Mouse (Mus musculus): ENCODE results near the gene Gm10717.
A peak's percentile ranks its signal among the peaks of the same experiment; 100 is the strongest.
"Not testable (repeated sequence)": the region's sequence is repeated elsewhere in the genome, so short reads cannot be mapped to it uniquely, and the experiment has no call there.

Gm10717 gene

DNA sequence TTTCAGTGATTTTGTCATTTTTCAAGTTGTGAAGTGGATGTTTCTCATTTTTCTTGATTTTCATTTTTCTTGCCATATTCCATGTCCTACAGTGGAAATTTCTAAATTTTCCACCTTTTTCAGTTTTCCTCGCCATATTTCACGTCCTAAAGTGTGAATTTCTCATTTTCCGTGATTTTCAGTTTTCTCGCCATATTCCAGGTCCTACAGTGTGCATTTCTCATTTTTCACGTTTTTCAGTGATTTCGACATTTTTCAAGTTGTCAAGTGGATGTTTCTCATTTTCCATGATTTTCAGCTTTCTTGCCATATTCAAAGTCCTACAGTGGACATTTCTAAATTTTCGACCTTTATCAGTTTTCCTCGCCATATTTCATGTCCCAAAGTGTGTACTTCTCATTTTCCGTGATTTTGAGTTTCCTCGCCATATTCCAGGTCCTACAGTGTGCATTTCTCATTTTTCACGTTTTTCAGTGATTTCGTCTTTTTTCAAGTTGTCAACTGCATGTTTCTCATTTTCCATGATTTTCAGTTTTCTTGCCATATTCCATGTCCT, at the start of gene Gm10717:
Gm10717 (plus strand) TSS at position 506 of the 556 bp plus-strand sequence.
- DNase-seq (ENCODE audit: low spot score): not testable (repeated sequence)

DNA sequence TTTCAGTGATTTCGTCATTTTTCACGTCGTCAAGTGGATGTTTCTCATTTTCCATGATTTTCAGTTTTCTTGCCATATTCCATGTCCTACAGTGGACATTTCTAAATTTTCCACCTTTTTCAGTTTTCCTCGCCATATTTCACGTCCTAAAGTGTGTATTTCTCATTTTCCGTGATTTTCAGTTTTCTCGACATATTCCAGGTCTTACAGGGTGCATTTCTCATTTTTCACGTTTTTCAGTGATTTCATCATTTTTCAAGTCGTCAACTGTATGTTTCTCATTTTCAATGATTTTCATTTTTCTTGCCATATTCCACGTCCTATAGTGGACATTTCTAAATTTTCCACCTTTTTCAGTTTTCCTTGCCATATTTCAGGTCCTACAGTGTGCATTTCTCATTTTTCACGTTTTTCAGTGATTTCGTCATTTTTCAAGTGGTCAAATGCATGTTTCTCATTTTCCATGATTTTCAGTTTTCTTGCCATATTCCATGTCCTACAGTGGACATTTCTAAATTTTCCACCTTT, 24.7 kb upstream of the Gm10717 start, which contains the start of gene Gm10722:
Gm10722 (plus strand) TSS at position 478 of the 528 bp plus-strand sequence.
- DNase-seq (ENCODE audit: low spot score): peak; percentile 15

DNA sequence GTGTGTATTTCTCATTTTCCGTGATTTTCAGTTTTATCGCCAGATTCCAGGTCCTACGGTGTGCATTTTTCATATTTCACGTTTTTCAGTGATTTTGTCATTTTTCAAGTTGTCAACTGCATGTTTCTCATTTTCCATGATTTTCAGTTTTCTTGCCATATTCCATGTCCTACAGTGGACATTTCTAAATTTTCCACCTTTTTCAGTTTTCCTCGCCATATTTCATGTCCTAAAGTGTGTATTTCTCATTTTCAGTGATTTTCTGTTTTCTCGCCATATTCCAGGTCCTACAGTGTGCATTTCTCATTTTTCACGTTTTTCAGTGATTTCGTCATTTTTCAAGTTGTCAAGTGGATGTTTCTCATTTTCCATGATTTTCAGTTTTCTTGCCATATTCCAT, 24.2 kb upstream of the Gm10717 start:
- not testable (repeated sequence) for DNase-seq (ENCODE audit: low spot score)

DNA sequence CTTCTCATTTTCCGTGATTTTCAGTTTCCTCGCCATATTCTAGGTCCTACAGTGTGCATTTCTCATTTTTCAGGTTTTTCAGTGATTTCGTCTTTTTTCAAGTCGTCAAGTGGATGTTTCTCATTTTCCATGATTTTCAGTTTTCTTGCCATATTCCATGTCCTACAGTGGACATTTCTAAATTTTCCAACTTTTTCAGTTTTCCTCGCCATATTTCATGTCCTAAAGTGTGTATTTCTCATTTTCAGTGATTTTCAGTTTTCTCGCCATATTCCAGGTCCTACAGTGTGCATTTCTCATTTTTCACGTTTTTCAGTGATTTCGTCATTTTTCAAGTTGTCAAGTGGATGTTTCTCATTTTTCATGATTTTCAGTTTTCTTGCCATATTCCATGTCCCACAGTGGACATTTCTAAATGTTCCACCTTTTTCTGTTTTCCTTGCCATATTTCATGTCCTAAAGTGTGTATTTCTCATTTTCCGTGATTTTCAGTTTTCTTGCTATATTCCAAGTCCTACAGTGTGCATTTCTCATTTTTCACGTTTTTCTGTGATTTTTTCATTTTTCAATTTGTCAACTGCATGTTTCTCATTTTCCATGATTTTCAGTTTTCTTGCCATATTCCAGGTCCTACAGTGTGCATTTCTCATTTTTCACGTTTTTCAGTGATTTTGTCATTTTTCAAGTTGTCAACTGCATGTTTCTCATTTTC, 23.1 kb upstream of the Gm10717 start:
- DNase-seq (ENCODE audit: low spot score): peak; percentile 30

DNA sequence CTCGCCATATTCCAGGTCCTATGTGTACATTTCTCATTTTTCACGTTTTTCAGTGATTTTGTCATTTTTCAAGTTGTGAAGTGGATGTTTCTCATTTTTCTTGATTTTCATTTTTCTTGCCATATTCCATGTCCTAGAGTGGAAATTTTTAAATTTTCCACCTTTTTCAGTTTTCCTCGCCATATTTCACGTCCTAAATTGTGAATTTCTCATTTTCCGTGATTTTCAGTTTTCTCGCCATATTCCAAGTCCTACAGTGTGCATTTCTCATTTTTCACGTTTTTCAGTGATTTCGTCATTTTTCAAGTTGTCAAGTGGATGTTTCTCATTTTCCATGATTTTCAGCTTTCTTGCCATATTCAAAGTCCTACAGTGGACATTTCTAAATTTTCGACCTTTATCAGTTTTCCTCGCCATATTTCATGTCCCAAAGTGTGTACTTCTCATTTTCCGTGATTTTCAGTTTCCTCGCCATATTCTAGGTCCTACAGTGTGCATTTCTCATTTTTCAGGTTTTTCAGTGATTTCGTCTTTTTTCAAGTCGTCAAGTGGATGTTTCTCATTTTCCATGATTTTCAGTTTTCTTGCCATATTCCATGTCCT, 22.3 kb upstream of the Gm10717 start, which contains the start of gene Gm11168:
Gm11168 (plus strand) TSS at position 553 of the 603 bp plus-strand sequence.
- not testable (repeated sequence) for DNase-seq (ENCODE audit: low spot score)

DNA sequence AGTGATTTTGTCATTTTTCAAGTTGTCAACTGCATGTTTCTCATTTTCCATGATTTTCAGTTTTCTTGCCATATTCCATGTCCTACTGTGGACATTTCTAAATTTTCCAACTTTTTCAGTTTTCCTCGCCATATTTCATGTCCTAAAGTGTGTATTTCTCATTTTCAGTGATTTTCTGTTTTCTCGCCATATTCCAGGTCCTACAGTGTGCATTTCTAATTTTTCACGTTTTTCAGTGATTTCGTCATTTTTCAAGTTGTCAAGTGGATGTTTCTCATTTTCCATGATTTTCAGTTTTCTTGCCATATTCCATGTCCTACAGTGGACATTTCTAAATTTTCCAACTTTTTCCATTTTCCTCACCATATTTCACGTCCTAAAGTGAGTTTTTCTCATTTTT, 19.0 kb upstream of the Gm10717 start:
- not testable (repeated sequence) for DNase-seq (ENCODE audit: low spot score)

DNA sequence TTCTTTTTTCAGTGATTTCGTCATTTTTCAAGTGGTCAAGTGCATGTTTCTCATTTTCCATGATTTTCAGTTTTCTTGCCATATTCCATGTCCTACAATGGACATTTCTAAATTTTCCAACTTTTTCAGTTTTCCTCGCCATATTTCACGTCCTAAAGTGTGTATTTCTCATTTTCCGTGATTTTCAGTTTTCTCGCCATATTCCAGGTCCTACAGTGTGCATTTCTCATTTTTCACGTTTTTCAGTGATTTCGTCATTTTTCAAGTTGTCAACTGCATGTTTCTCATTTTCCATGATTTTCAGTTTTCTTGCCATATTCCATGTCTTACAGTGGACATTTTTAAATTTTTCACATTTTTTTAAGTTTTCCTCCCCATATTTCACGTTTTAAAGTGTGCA, 18.6 kb upstream of the Gm10717 start:
- not testable (repeated sequence) for DNase-seq (ENCODE audit: low spot score)

DNA sequence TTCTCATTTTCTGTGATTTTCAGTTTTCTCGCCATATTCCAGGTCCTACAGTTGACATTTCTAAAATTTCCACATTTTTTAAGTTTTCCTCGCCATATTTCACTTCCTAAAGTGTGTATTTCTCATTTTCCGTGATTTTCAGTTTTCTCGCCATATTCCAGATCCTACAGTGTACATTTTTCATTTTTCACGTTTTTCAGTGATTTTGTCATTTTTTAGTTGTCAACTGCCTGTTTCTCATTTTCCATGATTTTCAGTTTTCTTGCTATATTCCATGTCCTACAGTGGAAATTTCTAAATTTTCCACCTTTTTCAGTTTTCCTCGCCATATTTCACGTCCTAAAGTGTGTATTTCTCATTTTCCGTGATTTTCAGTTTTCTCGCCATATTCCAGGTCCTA, 17.9 kb upstream of the Gm10717 start:
- peak; percentile 4 for DNase-seq (ENCODE audit: low spot score)

DNA sequence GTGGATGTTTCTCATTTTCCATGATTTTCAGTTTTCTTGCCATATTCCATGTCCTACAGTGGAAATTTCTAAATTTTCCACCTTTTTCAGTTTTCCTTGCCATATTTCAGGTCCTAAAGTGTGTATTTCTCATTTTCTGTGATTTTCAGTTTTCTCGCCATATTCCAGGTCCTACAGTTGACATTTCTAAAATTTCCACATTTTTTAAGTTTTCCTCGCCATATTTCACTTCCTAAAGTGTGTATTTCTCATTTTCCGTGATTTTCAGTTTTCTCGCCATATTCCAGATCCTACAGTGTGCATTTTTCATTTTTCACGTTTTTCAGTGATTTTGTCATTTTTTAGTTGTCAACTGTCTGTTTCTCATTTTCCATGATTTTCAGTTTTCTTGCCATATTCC, 15.9 kb upstream of the Gm10717 start:
- not testable (repeated sequence) for DNase-seq (ENCODE audit: low spot score)

DNA sequence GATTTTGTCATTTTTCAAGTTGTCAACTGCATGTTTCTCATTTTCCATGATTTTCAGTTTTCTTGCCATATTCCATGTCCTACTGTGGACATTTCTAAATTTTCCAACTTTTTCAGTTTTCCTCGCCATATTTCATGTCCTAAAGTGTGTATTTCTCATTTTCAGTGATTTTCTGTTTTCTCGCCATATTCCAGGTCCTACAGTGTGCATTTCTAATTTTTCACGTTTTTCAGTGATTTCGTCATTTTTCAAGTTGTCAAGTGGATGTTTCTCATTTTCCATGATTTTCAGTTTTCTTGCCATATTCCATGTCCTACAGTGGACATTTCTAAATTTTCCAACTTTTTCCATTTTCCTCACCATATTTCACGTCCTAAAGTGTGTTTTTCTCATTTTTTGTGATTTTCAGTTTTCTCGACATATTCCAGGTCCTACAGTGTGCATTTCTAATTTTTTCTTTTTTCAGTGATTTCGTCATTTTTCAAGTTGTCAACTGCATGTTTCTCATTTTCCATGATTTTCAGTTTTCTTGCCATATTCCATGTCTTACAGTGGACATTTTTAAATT, 13.1 kb upstream of the Gm10717 start:
- DNase-seq (ENCODE audit: low spot score): not testable (repeated sequence)

DNA sequence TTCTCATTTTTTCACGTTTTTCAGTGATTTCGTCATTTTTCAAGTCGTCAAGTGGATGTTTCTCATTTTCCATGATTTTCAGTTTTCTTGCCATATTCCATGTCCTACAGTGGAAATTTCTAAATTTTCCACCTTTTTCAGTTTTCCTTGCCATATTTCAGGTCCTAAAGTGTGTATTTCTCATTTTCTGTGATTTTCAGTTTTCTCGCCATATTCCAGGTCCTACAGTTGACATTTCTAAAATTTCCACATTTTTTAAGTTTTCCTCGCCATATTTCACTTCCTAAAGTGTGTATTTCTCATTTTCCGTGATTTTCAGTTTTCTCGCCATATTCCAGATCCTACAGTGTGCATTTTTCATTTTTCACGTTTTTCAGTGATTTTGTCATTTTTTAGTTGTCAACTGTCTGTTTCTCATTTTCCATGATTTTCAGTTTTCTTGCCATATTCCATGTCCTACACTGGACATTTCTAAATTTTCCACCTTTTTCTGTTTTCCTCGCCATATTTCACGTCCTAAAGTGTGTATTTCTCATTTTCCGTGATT, 12.4 kb upstream of the Gm10717 start, which contains the start of gene Gm10721:
Gm10721 (plus strand) TSS at position 408 of the 547 bp plus-strand sequence.
- not testable (repeated sequence) for DNase-seq (ENCODE audit: low spot score)

DNA sequence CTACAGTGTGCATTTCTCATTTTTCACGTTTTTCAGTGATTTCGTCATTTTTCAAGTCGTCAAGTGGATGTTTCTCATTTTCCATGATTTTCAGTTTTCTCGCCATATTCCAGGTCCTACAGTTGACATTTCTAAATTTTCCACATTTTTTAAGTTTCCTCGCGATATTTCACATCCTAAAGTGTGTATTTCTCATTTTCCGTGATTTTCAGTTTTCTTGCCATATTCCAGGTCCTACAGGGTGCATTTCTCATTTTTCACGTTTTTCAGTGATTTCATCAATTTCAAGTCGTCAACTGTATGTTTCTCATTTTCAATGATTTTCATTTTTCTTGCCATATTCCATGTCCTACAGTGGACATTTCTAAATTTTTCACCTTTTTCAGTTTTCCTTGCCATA, 9.9 kb upstream of the Gm10717 start, which contains the start of gene Gm10720:
Gm10720 (plus strand) TSS at position 301 of the 400 bp plus-strand sequence.
- DNase-seq (ENCODE audit: low spot score): not testable (repeated sequence)

DNA sequence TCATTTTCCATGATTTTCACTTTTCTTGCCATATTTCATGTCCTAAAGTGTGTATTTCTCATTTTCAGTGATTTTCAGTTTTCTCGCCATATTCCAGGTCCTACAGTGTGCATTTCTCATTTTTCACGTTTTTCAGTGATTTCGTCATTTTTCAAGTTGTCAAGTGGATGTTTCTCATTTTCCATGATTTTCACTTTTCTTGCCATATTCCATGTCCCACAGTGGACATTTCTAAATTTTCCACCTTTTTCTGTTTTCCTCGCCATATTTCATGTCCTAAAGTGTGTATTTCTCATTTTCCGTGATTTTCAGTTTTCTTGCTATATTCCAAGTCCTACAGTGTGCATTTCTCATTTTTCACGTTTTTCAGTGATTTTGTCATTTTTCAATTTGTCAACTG, 9.3 kb upstream of the Gm10717 start:
- DNase-seq (ENCODE audit: low spot score): not testable (repeated sequence)

DNA sequence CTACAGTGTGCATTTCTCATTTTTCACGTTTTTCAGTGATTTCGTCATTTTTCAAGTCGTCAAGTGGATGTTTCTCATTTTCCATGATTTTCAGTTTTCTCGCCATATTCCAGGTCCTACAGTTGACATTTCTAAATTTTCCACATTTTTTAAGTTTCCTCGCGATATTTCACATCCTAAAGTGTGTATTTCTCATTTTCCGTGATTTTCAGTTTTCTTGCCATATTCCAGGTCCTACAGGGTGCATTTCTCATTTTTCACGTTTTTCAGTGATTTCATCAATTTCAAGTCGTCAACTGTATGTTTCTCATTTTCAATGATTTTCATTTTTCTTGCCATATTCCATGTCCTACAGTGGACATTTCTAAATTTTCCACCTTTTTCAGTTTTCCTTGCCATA, 8.1 kb upstream of the Gm10717 start, which contains the start of gene Gm10719:
Gm10719 (plus strand) TSS at position 301 of the 400 bp plus-strand sequence.
- not testable (repeated sequence) for DNase-seq (ENCODE audit: low spot score)

DNA sequence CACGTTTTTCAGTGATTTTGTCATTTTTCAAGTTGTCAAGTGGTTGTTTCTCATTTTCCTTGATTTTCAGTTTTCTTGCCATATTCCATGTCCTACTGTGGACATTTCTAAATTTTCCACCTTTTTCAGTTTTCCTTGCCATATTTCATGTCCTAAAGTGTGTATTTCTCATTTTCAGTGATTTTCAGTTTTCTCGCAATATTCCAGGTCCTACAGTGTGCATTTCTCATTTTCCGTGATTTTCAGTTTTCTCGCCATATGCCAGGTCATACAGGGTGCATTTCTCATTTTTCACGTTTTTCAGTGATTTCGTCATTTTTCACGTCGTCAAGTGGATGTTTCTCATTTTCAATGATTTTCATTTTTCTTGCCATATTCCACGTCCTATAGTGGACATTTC, 6.3 kb upstream of the Gm10717 start:
- not testable (repeated sequence) for DNase-seq (ENCODE audit: low spot score)

DNA sequence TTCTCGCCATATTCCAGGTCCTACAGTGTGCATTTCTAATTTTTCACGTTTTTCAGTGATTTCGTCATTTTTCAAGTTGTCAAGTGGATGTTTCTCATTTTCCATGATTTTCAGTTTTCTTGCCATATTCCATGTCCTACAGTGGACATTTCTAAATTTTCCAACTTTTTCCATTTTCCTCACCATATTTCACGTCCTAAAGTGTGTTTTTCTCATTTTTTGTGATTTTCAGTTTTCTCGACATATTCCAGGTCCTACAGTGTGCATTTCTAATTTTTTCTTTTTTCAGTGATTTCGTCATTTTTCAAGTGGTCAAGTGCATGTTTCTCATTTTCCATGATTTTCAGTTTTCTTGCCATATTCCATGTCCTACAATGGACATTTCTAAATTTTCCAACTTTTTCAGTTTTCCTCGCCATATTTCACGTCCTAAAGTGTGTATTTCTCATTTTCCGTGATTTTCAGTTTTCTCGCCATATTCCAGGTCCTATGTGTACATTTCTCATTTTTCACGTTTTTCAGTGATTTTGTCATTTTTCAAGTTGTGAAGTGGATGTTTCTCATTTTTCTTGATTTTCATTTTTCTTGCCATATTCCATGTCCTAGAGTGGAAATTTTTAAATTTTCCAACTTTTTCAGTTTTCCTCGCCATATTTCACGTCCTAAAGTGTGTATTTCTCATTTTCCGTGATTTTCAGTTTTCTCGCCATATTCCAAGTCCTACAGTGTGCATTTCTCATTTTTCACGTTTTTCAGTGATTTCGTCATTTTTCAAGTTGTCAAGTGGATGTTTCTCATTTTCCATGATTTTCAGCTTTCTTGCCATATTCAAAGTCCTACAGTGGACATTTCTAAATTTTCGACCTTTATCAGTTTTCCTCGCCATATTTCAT, 5.1 kb upstream of the Gm10717 start:
- not testable (repeated sequence) for DNase-seq (ENCODE audit: low spot score)

DNA sequence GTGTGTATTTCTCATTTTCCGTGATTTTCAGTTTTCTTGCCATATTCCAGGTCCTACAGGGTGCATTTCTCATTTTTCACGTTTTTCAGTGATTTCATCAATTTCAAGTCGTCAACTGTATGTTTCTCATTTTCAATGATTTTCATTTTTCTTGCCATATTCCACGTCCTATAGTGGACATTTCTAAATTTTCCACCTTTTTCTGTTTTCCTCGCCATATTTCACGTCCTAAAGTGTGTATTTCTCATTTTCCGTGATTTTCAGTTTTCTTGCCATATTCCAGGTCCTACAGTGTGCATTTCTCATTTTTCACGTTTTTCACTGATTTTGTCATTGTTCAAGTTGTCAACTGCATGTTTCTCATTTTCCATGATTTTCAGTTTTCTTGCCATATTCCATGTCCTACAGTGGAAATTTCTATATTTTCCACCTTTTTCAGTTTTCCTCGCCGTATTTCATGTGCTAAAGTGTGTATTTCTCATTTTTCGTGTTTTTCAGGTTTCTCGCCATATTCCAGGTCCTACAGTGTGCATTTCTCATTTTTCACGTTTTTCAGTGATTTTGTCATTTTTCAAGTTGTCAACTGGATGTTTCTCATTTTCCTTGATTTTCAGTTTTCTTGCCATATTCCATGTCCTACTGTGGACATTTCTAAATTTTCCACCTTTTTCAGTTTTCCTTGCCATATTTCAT, 2.8 kb upstream of the Gm10717 start:
- peak; percentile 3 for DNase-seq (ENCODE audit: low spot score)

DNA sequence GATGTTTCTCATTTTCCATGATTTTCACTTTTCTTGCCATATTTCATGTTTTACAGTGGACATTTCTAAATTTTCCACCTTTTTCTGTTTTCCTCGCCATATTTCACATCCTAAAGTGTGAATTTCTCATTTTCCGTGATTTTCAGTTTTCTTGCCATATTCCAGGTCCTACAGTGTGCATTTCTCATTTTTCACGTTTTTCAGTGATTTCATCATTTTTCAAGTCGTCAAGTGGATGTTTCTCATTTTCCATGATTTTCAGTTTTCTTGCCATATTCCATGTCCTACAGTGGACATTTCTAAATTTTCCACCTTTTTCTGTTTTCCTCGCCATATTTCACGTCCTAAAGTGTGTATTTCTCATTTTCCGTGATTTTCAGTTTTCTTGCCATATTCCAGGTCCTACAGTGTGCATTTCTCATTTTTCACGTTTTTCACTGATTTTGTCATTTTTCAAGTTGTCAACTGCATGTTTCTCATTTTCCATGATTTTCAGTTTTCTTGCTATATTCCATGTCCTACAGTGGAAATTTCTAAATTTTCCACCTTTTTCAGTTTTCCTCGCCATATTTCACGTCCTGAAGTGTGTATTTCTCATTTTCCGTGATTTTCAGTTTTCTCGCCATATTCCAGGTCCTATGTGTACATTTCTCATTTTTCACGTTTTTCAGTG, 1.8 kb upstream of the Gm10717 start, which contains the start of gene Gm10718:
Gm10718 (plus strand) TSS at position 236 of the 673 bp plus-strand sequence.
- DNase-seq (ENCODE audit: low spot score): not testable (repeated sequence)

DNA sequence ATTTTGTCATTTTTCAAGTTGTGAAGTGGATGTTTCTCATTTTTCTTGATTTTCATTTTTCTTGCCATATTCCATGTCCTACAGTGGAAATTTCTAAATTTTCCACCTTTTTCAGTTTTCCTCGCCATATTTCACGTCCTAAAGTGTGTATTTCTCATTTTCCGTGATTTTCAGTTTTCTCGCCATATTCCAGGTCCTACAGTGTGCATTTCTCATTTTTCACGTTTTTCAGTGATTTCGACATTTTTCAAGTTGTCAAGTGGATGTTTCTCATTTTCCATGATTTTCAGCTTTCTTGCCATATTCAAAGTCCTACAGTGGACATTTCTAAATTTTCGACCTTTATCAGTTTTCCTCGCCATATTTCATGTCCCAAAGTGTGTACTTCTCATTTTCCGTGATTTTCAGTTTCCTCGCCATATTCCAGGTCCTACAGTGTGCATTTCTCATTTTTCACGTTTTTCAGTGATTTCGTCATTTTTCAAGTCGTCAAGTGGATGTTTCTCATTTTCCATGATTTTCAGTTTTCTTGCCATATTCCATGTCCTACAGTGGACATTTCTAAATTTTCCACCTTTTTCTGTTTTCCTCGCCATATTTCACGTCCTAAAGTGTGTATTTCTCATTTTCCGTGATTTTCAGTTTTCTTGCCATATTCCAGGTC, 1.1 kb upstream of the Gm10717 start:
- not testable (repeated sequence) for DNase-seq (ENCODE audit: low spot score)
